Mouse (Mus musculus): ENCODE results near the gene Usp6nl.
A peak's percentile ranks its signal among the peaks of the same experiment; 100 is the strongest.

The Usp6nl gene

GRCm38 (mm10) chr2:6376071-6376470, 53.6 kb downstream of the Usp6nl start:
- DNase-seq (ENCODE audit: low spot score): no peak

- no peak for DNase-seq (ENCODE audit: low spot score)
Measured at GRCm38 (mm10) chr2:6376941-6377340, 54.5 kb downstream of the Usp6nl start.

- DNase-seq (ENCODE audit: low spot score): no peak
Measured at GRCm38 (mm10) chr2:6378590-6379205, 56.2 kb downstream of the Usp6nl start.

- DNase-seq (ENCODE audit: low spot score): no peak
Measured at GRCm38 (mm10) chr2:6379731-6380212, 57.3 kb downstream of the Usp6nl start.

GRCm38 (mm10) chr2:6380401-6380800, 57.9 kb downstream of the Usp6nl start:
- no peak for DNase-seq (ENCODE audit: low spot score)

- DNase-seq (ENCODE audit: low spot score): no peak
Measured at GRCm38 (mm10) chr2:6384407-6385146, 62.1 kb downstream of the Usp6nl start.

- DNase-seq (ENCODE audit: low spot score): no peak
Measured at GRCm38 (mm10) chr2:6389162-6389561, 66.7 kb downstream of the Usp6nl start.

- DNase-seq (ENCODE audit: low spot score): no peak
Measured at GRCm38 (mm10) chr2:6391261-6391660, 68.8 kb downstream of the Usp6nl start.

GRCm38 (mm10) chr2:6391940-6392339, 69.5 kb downstream of the Usp6nl start:
- DNase-seq (ENCODE audit: low spot score): no peak

GRCm38 (mm10) chr2:6395851-6396625, 73.6 kb downstream of the Usp6nl start:
- DNase-seq (ENCODE audit: low spot score): no peak

GRCm38 (mm10) chr2:6396626-6397146, 74.2 kb downstream of the Usp6nl start:
- no peak for DNase-seq (ENCODE audit: low spot score)

- DNase-seq (ENCODE audit: low spot score): no peak
Measured at GRCm38 (mm10) chr2:6397166-6397565, 74.7 kb downstream of the Usp6nl start.

GRCm38 (mm10) chr2:6398826-6399225, 76.4 kb downstream of the Usp6nl start:
- no peak for DNase-seq (ENCODE audit: low spot score)

- DNase-seq (ENCODE audit: low spot score): no peak
Measured at GRCm38 (mm10) chr2:6401039-6401438, 78.6 kb downstream of the Usp6nl start.

GRCm38 (mm10) chr2:6403375-6403774, 80.9 kb downstream of the Usp6nl start:
- peak; percentile 63 for DNase-seq (ENCODE audit: low spot score)

- peak; percentile 11 for DNase-seq (ENCODE audit: low spot score)
Measured at GRCm38 (mm10) chr2:6403991-6404390, 81.5 kb downstream of the Usp6nl start.

- DNase-seq (ENCODE audit: low spot score): peak; percentile 35
Measured at GRCm38 (mm10) chr2:6404627-6405026, 82.2 kb downstream of the Usp6nl start.

GRCm38 (mm10) chr2:6405059-6406033, 82.9 kb downstream of the Usp6nl start:
- DNase-seq (ENCODE audit: low spot score): peak; percentile 93

- no peak for DNase-seq (ENCODE audit: low spot score)
Measured at GRCm38 (mm10) chr2:6407711-6408110, 85.2 kb downstream of the Usp6nl start.

- DNase-seq (ENCODE audit: low spot score): no peak
Measured at GRCm38 (mm10) chr2:6412645-6413044, 90.2 kb downstream of the Usp6nl start.

GRCm38 (mm10) chr2:6413723-6414122, 91.3 kb downstream of the Usp6nl start:
- no peak for DNase-seq (ENCODE audit: low spot score)
